Mouse (Mus musculus) telencephalon, adult 2 months (tissue): ENCODE measurements around the gene Gdf5.
"Not testable (repeated sequence)": the region's sequence is repeated elsewhere in the genome, so short reads cannot be mapped to it uniquely, and the experiment has no call there.

Source experiments
- DNase-seq: peaks from one replicate; pipeline ENCODE4 v3.0.0-alpha.2; 2011; ENCODE audit warnings: low read depth, low spot score

The Gdf5 gene

GRCm38 (mm10) chr2:155941697-155942442 is 3.3 kb downstream of the Gdf5 start:
- DNase-seq: no peak

- DNase-seq: no peak
Observed at GRCm38 (mm10) chr2:155940681-155941080, 4.5 kb downstream of the Gdf5 start, which contains the start of gene Gm15557. Gene Gm15557, plus strand, starts transcription at chr2:155940728.

GRCm38 (mm10) chr2:155939897-155940529 is 5.2 kb downstream of the Gdf5 start:
- no peak for DNase-seq

GRCm38 (mm10) chr2:155929531-155930442 is 15.4 kb downstream of the Gdf5 start, which contains the start of gene Uqcc1:
Gene Uqcc1, minus strand, starts transcription at chr2:155930310.
- DNase-seq: peak; percentile 96

- DNase-seq: no peak
Observed at GRCm38 (mm10) chr2:155928711-155929345, 16.3 kb downstream of the Gdf5 start.

GRCm38 (mm10) chr2:155925213-155925612 is 20.0 kb downstream of the Gdf5 start:
- DNase-seq: not testable (repeated sequence)

- no peak for DNase-seq
Observed at GRCm38 (mm10) chr2:155923143-155923542, 22.0 kb downstream of the Gdf5 start.

- DNase-seq: no peak
Observed at GRCm38 (mm10) chr2:155914684-155915083, 30.5 kb downstream of the Gdf5 start.

- no peak for DNase-seq
Observed at GRCm38 (mm10) chr2:155903632-155904008, 41.5 kb downstream of the Gdf5 start.

- DNase-seq: no peak
Observed at GRCm38 (mm10) chr2:155902989-155903631, 42.1 kb downstream of the Gdf5 start.

GRCm38 (mm10) chr2:155895046-155895735 is 50.0 kb downstream of the Gdf5 start:
- DNase-seq: no peak

GRCm38 (mm10) chr2:155894307-155895045 is 50.7 kb downstream of the Gdf5 start:
- no peak for DNase-seq
